Mouse (Mus musculus): ENCODE measurements around the gene Ccdc87. TPM values are rescaled to one million over a fixed set of nuclear protein-coding genes. Genes with fewer than 3 reads are reported as not detected.

The Ccdc87 gene
- polyA plus RNA-seq, 1 experiment: not detected

DNA sequence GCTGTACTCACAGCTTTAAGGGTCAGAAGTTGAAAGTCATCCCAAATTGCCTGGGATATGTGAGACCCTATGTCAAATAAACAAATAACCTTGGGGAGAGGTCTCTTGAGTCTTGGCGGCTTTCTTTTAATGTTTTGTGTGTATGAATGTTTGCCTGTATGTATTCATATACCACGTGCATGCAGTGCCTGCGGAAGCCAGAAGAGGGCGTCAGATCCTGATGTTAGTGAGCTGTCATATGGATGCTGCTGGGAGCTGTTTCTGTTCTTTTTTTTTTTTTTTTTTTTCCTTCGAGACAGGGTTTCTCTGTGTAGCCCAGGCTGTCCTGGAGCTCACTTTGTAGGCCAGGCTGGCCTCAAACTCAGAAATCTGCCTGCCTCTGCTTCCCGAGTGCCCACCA lies 26.2 kb upstream of the Ccdc87 start:
- Histone ChIP-seq H3K4me3 (ENCODE audit: low read depth, low read length) (no peak overlapping the region), H3K36me3 (ENCODE audit: control insufficient read depth, insufficient read depth, low read length, poor library complexity, severe bottlenecking) (no peaks in the 10 kb centered on the region), H3K4me1 (ENCODE audit: control insufficient read depth, insufficient read depth, low read length) (peaks cover 2% of the 10 kb centered on the region), H3K27ac (ENCODE audit: insufficient read depth, low read length) (no peak overlapping the region), H3K9ac (ENCODE audit: low read depth, poor library complexity, severe bottlenecking) (no peak overlapping the region), H3K9me3 (replicated peaks; ENCODE audit: control insufficient read depth, insufficient read depth, low read length, poor library complexity, severe bottlenecking) (no peaks in the 10 kb centered on the region), H3K27me3 (ENCODE audit: control insufficient read depth, insufficient read depth, low read length, poor library complexity, severe bottlenecking) (no peaks in the 10 kb centered on the region)
- TF ChIP-seq POLR2A (IDR thresholded peaks at IDR 0.05; ENCODE audit: insufficient read depth, low read length) (no peak), CTCF (IDR thresholded peaks at IDR 0.05; ENCODE audit: low read depth, low read length) (peak; percentile 70), EP300 (IDR thresholded peaks at IDR 0.05; ENCODE audit: insufficient read depth, low read depth, low read length) (no peak)

DNA sequence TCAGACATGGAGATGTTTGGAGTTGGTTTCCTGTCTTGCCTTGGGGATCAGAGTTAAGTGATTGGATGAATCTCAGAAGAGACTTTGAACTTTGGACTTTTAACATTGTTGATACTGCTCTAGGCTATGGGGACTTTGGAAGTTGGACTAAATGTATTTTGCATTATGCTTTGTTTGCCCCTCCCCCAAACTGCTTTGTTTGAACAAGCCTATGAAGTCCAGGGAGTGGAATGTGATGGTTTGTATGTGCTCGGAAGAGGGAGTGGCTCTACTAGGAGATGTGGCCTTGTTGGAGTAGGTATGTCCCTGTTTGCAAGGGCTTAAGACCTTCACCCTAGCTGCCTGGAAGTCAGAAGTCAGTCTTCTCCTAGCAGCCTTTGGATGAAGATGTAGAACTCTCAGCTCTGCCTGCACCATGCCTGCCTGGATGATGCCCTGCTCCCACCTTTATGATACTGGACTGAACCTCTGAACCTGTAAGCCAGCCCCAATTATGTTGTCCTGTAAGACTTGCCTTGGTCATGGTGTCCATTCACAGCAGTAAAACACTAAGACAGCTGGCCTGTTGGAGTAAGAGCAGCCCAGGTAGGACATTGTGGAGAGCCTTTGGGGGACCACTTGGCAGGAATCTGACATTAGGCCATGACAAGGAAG lies 21.9 kb upstream of the Ccdc87 start:
- Histone ChIP-seq H3K4me1 (ENCODE audit: control insufficient read depth, insufficient read depth, low read length) (peaks cover 2% of the 10 kb centered on the region), H3K27ac (ENCODE audit: insufficient read depth, low read length) (no peak overlapping the region), H3K4me3 (ENCODE audit: low read depth, low read length) (no peak overlapping the region), H3K9me3 (replicated peaks; ENCODE audit: control insufficient read depth, insufficient read depth, low read length, poor library complexity, severe bottlenecking) (no peaks in the 10 kb centered on the region), H3K9ac (ENCODE audit: low read depth, poor library complexity, severe bottlenecking) (no peak overlapping the region), H3K36me3 (ENCODE audit: control insufficient read depth, insufficient read depth, low read length, poor library complexity, severe bottlenecking) (no peaks in the 10 kb centered on the region), H3K27me3 (ENCODE audit: control insufficient read depth, insufficient read depth, low read length, poor library complexity, severe bottlenecking) (no peaks in the 10 kb centered on the region)
- TF ChIP-seq CTCF (IDR thresholded peaks at IDR 0.05; ENCODE audit: low read depth, low read length) (no peak), POLR2A (IDR thresholded peaks at IDR 0.05; ENCODE audit: insufficient read depth, low read length) (no peak), EP300 (IDR thresholded peaks at IDR 0.05; ENCODE audit: insufficient read depth, low read depth, low read length) (no peak)

- Histone ChIP-seq H3K27ac (ENCODE audit: insufficient read depth, low read length) (no peak overlapping the region), H3K9me3 (replicated peaks; ENCODE audit: control insufficient read depth, insufficient read depth, low read length, poor library complexity, severe bottlenecking) (no peaks in the 10 kb centered on the region), H3K4me3 (ENCODE audit: low read depth, low read length) (no peak overlapping the region), H3K27me3 (ENCODE audit: control insufficient read depth, insufficient read depth, low read length, poor library complexity, severe bottlenecking) (no peaks in the 10 kb centered on the region), H3K36me3 (ENCODE audit: control insufficient read depth, insufficient read depth, low read length, poor library complexity, severe bottlenecking) (no peaks in the 10 kb centered on the region; the same call in 1 of the 2 replicates), H3K9ac (ENCODE audit: low read depth, poor library complexity, severe bottlenecking) (no peak overlapping the region), H3K4me1 (ENCODE audit: control insufficient read depth, insufficient read depth, low read length) (peaks cover 2% of the 10 kb centered on the region)
- no peak for TF ChIP-seq POLR2A (IDR thresholded peaks at IDR 0.05; ENCODE audit: insufficient read depth, low read length)
- no peak for TF ChIP-seq CTCF (IDR thresholded peaks at IDR 0.05; ENCODE audit: low read depth, low read length)
- TF ChIP-seq EP300 (IDR thresholded peaks at IDR 0.05; ENCODE audit: insufficient read depth, low read depth, low read length): no peak
These were observed 18.4 kb upstream of the Ccdc87 start for GRCm38 (mm10) chr19:4820678-4821303.

- peak overlapping the region; percentile 81 for H3K27ac ChIP-seq (ENCODE audit: insufficient read depth, low read length)
- peaks cover 3% of the 10 kb centered on the region for H3K4me1 ChIP-seq (ENCODE audit: control insufficient read depth, insufficient read depth, low read length)
- H3K9ac ChIP-seq (ENCODE audit: low read depth, poor library complexity, severe bottlenecking): peak overlapping the region; percentile 52
- TF ChIP-seq CTCF (IDR thresholded peaks at IDR 0.05; ENCODE audit: low read depth, low read length) (no peak), POLR2A (IDR thresholded peaks at IDR 0.05; ENCODE audit: insufficient read depth, low read length) (no peak), EP300 (IDR thresholded peaks at IDR 0.05; ENCODE audit: insufficient read depth, low read depth, low read length) (no peak)
- no peaks in the 10 kb centered on the region for H3K27me3 ChIP-seq (ENCODE audit: control insufficient read depth, insufficient read depth, low read length, poor library complexity, severe bottlenecking)
- no peaks in the 10 kb centered on the region; the same call in 1 of the 2 replicates for H3K36me3 ChIP-seq (ENCODE audit: control insufficient read depth, insufficient read depth, low read length, poor library complexity, severe bottlenecking)
- no peaks in the 10 kb centered on the region for H3K9me3 ChIP-seq (replicated peaks; ENCODE audit: control insufficient read depth, insufficient read depth, low read length, poor library complexity, severe bottlenecking)
- H3K4me3 ChIP-seq (ENCODE audit: low read depth, low read length): peak overlapping the region; percentile 66
These were observed 10.6 kb upstream of the Ccdc87 start for GRCm38 (mm10) chr19:4828444-4829114.

DNA sequence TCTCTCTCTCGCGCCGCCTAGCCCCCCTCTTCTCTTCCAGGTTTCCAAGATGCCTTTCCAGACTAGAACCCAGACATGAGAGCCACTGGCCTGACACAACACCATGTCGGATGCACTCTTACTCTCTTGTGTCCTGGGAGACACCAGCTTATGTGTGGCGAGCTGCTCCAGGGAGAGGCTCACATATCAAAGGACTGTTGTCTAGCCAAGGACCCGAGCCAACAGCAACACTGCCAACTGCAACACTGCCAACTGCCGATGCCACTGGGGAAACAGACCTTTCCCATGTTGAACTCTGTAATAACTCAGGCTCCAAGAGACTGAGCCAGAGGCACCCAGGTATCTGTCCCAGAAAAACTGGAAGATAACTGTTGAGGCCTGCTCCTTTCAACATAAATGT lies 10.0 kb upstream of the Ccdc87 start:
- H3K9me3 ChIP-seq (replicated peaks; ENCODE audit: control insufficient read depth, insufficient read depth, low read length, poor library complexity, severe bottlenecking): no peaks in the 10 kb centered on the region
- 0 out of 2 replicates have a peak overlapping the region, but pooled peaks have one; percentile 20 for H3K4me3 ChIP-seq (ENCODE audit: low read depth, low read length)
- peak overlapping the region; percentile 6; the same call in 1 of the 2 replicates for H3K9ac ChIP-seq (ENCODE audit: low read depth, poor library complexity, severe bottlenecking)
- TF ChIP-seq EP300 (IDR thresholded peaks at IDR 0.05; ENCODE audit: insufficient read depth, low read depth, low read length): no peak
- peaks cover 3% of the 10 kb centered on the region for H3K4me1 ChIP-seq (ENCODE audit: control insufficient read depth, insufficient read depth, low read length)
- no peaks in the 10 kb centered on the region for H3K27me3 ChIP-seq (ENCODE audit: control insufficient read depth, insufficient read depth, low read length, poor library complexity, severe bottlenecking)
- H3K27ac ChIP-seq (ENCODE audit: insufficient read depth, low read length): peak overlapping the region; percentile 1; the same call in 1 of the 2 replicates
- no peaks in the 10 kb centered on the region; the same call in 1 of the 2 replicates for H3K36me3 ChIP-seq (ENCODE audit: control insufficient read depth, insufficient read depth, low read length, poor library complexity, severe bottlenecking)

GRCm38 (mm10) chr19:4833977-4834376 lies 5.2 kb upstream of the Ccdc87 start:
- Histone ChIP-seq H3K27me3 (ENCODE audit: control insufficient read depth, insufficient read depth, low read length, poor library complexity, severe bottlenecking) (no peaks in the 10 kb centered on the region), H3K9me3 (replicated peaks; ENCODE audit: control insufficient read depth, insufficient read depth, low read length, poor library complexity, severe bottlenecking) (no peaks in the 10 kb centered on the region), H3K36me3 (ENCODE audit: control insufficient read depth, insufficient read depth, low read length, poor library complexity, severe bottlenecking) (no peaks in the 10 kb centered on the region), H3K4me3 (ENCODE audit: low read depth, low read length) (no peak overlapping the region), H3K27ac (ENCODE audit: insufficient read depth, low read length) (no peak overlapping the region), H3K9ac (ENCODE audit: low read depth, poor library complexity, severe bottlenecking) (no peak overlapping the region), H3K4me1 (ENCODE audit: control insufficient read depth, insufficient read depth, low read length) (no peaks in the 10 kb centered on the region)
- TF ChIP-seq POLR2A (IDR thresholded peaks at IDR 0.05; ENCODE audit: insufficient read depth, low read length): no peak
- no peak for TF ChIP-seq EP300 (IDR thresholded peaks at IDR 0.05; ENCODE audit: insufficient read depth, low read depth, low read length)
- TF ChIP-seq CTCF (IDR thresholded peaks at IDR 0.05; ENCODE audit: low read depth, low read length): no peak
